Mouse (Mus musculus) MEL (cell line): ENCODE data around the gene Gpr84. TPM values are rescaled to one million over a fixed set of nuclear protein-coding genes. Genes with fewer than 3 reads are reported as not detected.

ENCODE experiments used
- DNase-seq: peaks from one replicate; pipeline ENCODE4 v3.0.0; 2011; ENCODE audit warnings: low read depth, low spot score
- H3K27ac ChIP-seq: 2 replicates; pipeline ENCODE4 v1.5.1; 2012; ENCODE audit warnings: low read depth, mild to moderate bottlenecking, control low read depth, low read length, moderate library complexity; ENCODE audit not compliant: control insufficient read depth
- H3K27me3 ChIP-seq, 2 experiments: fragments of 150-350 bp in 1 of 2; sonication (generic) in 1 of 2; 2 replicates each; pipeline ENCODE4 v1.6.1; 2012; ENCODE audit warnings: low read length in 2 of 2, mild to moderate bottlenecking in 2 of 2, improper control_type of control experiment in 1 of 2, moderate library complexity in 1 of 2; ENCODE audit not compliant: insufficient read depth in 2 of 2, control insufficient read depth in 1 of 2
- H3K36me3 ChIP-seq, 2 experiments: 2 replicates each; pipeline ENCODE4 v1.6.1; 2012 to 2014; ENCODE audit warnings: low read length in 2 of 2, improper control_type of control experiment in 1 of 2, inconsistent platforms in 1 of 2, mild to moderate bottlenecking in 1 of 2; ENCODE audit not compliant: insufficient read depth in 2 of 2, control insufficient read depth in 1 of 2
- H3K4me1 ChIP-seq, 2 experiments: fragments of 150-350 bp in 1 of 2; sonication (generic) in 1 of 2; 2 replicates each; pipeline ENCODE4 v1.6.1; 2012; ENCODE audit warnings: low read length in 2 of 2, improper control_type of control experiment in 1 of 2, mild to moderate bottlenecking in 1 of 2; ENCODE audit not compliant: insufficient read depth in 2 of 2, control insufficient read depth in 1 of 2
- H3K4me3 ChIP-seq, 2 experiments: fragments of 150-350 bp in 1 of 2; sonication (generic) in 1 of 2; 2 replicates each; pipeline ENCODE4 v1.5.1; 2012; ENCODE audit warnings: low read depth in 2 of 2, low read length in 2 of 2, mild to moderate bottlenecking in 2 of 2, moderate library complexity in 2 of 2, control low read depth in 1 of 2, improper control_type of control experiment in 1 of 2; ENCODE audit not compliant: control insufficient read depth in 1 of 2, insufficient read depth in 1 of 2
- H3K79me2 ChIP-seq: 2 replicates; pipeline ENCODE4 v1.6.1; 2012; ENCODE audit warnings: mild to moderate bottlenecking, low read length, moderate library complexity; ENCODE audit not compliant: control insufficient read depth, poor library complexity, insufficient read depth
- H3K9ac ChIP-seq: 2 replicates; pipeline ENCODE4 v1.6.1; 2012; ENCODE audit warnings: low read depth, mild to moderate bottlenecking, control low read depth, low read length, moderate library complexity; ENCODE audit not compliant: control insufficient read depth, poor library complexity, severe bottlenecking
- H3K9me3 ChIP-seq: fragments of 150-350 bp; sonication (generic); replicated peaks from 2 replicates; pipeline ENCODE4 v1.6.1; 2012; ENCODE audit warnings: mild to moderate bottlenecking, low read length, improper control_type of control experiment, moderate library complexity; ENCODE audit not compliant: insufficient read depth
- BHLHE40 ChIP-seq: IDR thresholded peaks from 2 replicates; pipeline ENCODE4 v1.6.1; 2012; ENCODE audit warnings: low read depth, mild to moderate bottlenecking, inconsistent platforms, low read length, improper control_type of control experiment, borderline replicate concordance
- CHD1 ChIP-seq: IDR thresholded peaks from 2 replicates; pipeline ENCODE4 v1.6.1; 2012; ENCODE audit warnings: low read depth, mild to moderate bottlenecking, inconsistent platforms, low read length, improper control_type of control experiment
- CTCF ChIP-seq, 3 experiments: IDR thresholded peaks in 2 of 3; conservative IDR thresholded peaks in 1 of 3; 2 replicates each; pipeline ENCODE4 v1.5.1; 2011 to 2012; ENCODE audit warnings: low read length in 3 of 3, low read depth in 2 of 3, mild to moderate bottlenecking in 2 of 3, improper control_type of control experiment in 1 of 3, inconsistent platforms in 1 of 3, mixed read lengths in 1 of 3, moderate library complexity in 1 of 3; ENCODE audit not compliant: control insufficient read depth in 1 of 3, insufficient read depth in 1 of 3, poor library complexity in 1 of 3, severe bottlenecking in 1 of 3
- ELF1 ChIP-seq: IDR thresholded peaks from 2 replicates; pipeline ENCODE4 v1.6.1; 2014; ENCODE audit warnings: low read depth, mild to moderate bottlenecking, inconsistent platforms, low read length, improper control_type of control experiment, moderate library complexity
- GATA1 ChIP-seq: IDR thresholded peaks from 2 replicates; pipeline ENCODE4 v1.6.1; 2011; ENCODE audit warnings: low read depth, low read length, improper control_type of control experiment
- HCFC1 ChIP-seq: IDR thresholded peaks from 2 replicates; pipeline ENCODE4 v1.6.1; 2012; ENCODE audit warnings: low read depth, mild to moderate bottlenecking, inconsistent platforms, low read length, improper control_type of control experiment, moderate library complexity
- MXI1 ChIP-seq: IDR thresholded peaks from 2 replicates; pipeline ENCODE4 v1.6.1; 2011; ENCODE audit warnings: mild to moderate bottlenecking, low read depth, low read length, improper control_type of control experiment
- MYC ChIP-seq: IDR thresholded peaks from 2 replicates; pipeline ENCODE4 v1.6.1; 2011; ENCODE audit warnings: low read depth, mild to moderate bottlenecking, low read length, improper control_type of control experiment, moderate library complexity
- NELFE ChIP-seq: IDR thresholded peaks from 2 replicates; pipeline ENCODE4 v1.6.1; 2011; ENCODE audit warnings: low read depth, low read length, improper control_type of control experiment
- NRF1 ChIP-seq: IDR thresholded peaks from 2 replicates; pipeline ENCODE4 v1.6.1; 2014; ENCODE audit warnings: low read depth, mild to moderate bottlenecking, inconsistent platforms, low read length, improper control_type of control experiment, moderate library complexity; ENCODE audit not compliant: poor library complexity, insufficient read depth, severe bottlenecking
- POLR2AphosphoS2 ChIP-seq: IDR thresholded peaks from 2 replicates; pipeline ENCODE4 v1.6.1; 2011; ENCODE audit warnings: low read length, improper control_type of control experiment
- RCOR1 ChIP-seq: IDR thresholded peaks from 2 replicates; pipeline ENCODE4 v1.6.1; 2012; ENCODE audit warnings: low read depth, mild to moderate bottlenecking, inconsistent platforms, low read length, improper control_type of control experiment
- SIN3A ChIP-seq: IDR thresholded peaks from 2 replicates; pipeline ENCODE4 v1.6.1; 2012; ENCODE audit warnings: low read length, improper control_type of control experiment, inconsistent platforms
- TBP ChIP-seq: IDR thresholded peaks from 2 replicates; pipeline ENCODE4 v1.8.0; 2011; ENCODE audit warnings: low read depth, low read length, improper control_type of control experiment
- ZC3H11A ChIP-seq: IDR thresholded peaks from 2 replicates; pipeline ENCODE4 v1.6.1; 2012; ENCODE audit warnings: low read depth, mild to moderate bottlenecking, inconsistent platforms, low read length, improper control_type of control experiment
- polyA plus RNA-seq, 2 experiments: library from polyadenylated mRNA; stranded (reverse) in 1 of 2; unstranded in 1 of 2; fragments of >175 nt in 1 of 2; fragments of >200 nt in 1 of 2; gene quantifications; 2 replicates each; pipeline versions ENCODE4 v1.2.1 to v1.2.4; 2012; ENCODE audit warnings: low replicate concordance in 2 of 2, low read depth in 1 of 2; ENCODE audit not compliant: insufficient read length in 2 of 2, insufficient read depth in 1 of 2, missing spikeins in 1 of 2
- total RNA-seq: library from RNA; depleted of rRNA; stranded (reverse); fragments of 300-350 nt; gene quantifications from 2 replicates; pipeline ENCODE4 v1.2.3, GENCODE M21; 2012; rRNA removed

The Gpr84 gene
- total and polyA plus RNA-seq, 3 experiments, result 0.12 to 0.21 TPM; not detected in 1

GRCm38 (mm10) chr15:103259162-103259561 lies 51.2 kb downstream of the Gpr84 start:
- Histone ChIP-seq H3K4me3 (peak overlapping the region in 1 of 2 experiments; percentile 20; a peak in 2 of 4 replicates), H3K27ac (peak overlapping the region; percentile 95), H3K4me1 (peaks cover 4 to 16% of the 10 kb centered on the region in 2 experiments; a peak in 3 of 4 replicates), H3K27me3 (no peaks in the 10 kb centered on the region), H3K9ac (peak overlapping the region; percentile 64), H3K9me3 (no peaks in the 10 kb centered on the region), H3K36me3 (peaks cover 0 to 26% of the 10 kb centered on the region in 2 experiments; a peak in 2 of 4 replicates), H3K79me2 (peaks cover 21% of the 10 kb centered on the region)
- TF ChIP-seq GATA1, result peak; percentile 26; the same call in 1 of the 2 replicates
- TF ChIP-seq TBP, result peak; percentile 65; the same call in 1 of the 2 replicates
- no peak for TF ChIP-seq RCOR1
- TF ChIP-seq MXI1, result no peak
- no peak for TF ChIP-seq CTCF (IDR thresholded peaks at IDR 0.05 in 2 of 3, conservative IDR thresholded peaks at IDR 0.05 in 1 of 3; ENCODE audit: control insufficient read depth in 1 of 3, insufficient read depth in 1 of 3, low read depth in 2 of 3, low read length in 3 of 3, poor library complexity in 1 of 3, severe bottlenecking in 1 of 3)
- TF ChIP-seq ZC3H11A, result no peak
- no peak for TF ChIP-seq POLR2AphosphoS2
- TF ChIP-seq BHLHE40, result no peak
- no peak for TF ChIP-seq CHD1
- TF ChIP-seq NRF1, result no peak
- TF ChIP-seq ELF1, result no peak
- TF ChIP-seq SIN3A, result no peak
- TF ChIP-seq HCFC1, result no peak
- TF ChIP-seq MYC, result no peak
- no peak for TF ChIP-seq NELFE
- TF ChIP-seq, all 39 proteins: peak for 2
- DNase-seq, result peak; percentile 72

Other genes starting within 250 kb of the Gpr84 start
- gene Smug1, start 143.5 kb downstream of the Gpr84 start, total RNA-seq, result 3.8 and 5.2 TPM in 2 replicates
- 1 to 10 TPM in 1 of 2 experiments, not detected in 1; 4.6 TPM for gene Smug1, start 143.5 kb downstream of the Gpr84 start, polyA plus RNA-seq
- 39.8 and 40.5 TPM in 2 replicates for gene Cbx5, start 70.8 kb downstream of the Gpr84 start, total RNA-seq
- 10 to 100 TPM; 42.4 to 67.1 TPM for gene Cbx5, start 70.8 kb downstream of the Gpr84 start, polyA plus RNA-seq
- gene Hnrnpa1, start 70.2 kb downstream of the Gpr84 start, total RNA-seq, result 322 and 402 TPM in 2 replicates
- 100 to 1,000 TPM in 1 of 2 experiments, not detected in 1; 900 TPM for gene Hnrnpa1, start 70.2 kb downstream of the Gpr84 start, polyA plus RNA-seq
- gene Nfe2, start 52.2 kb downstream of the Gpr84 start, total RNA-seq, result 63.9 and 74.6 TPM in 2 replicates
- 100 to 1,000 TPM in 1 of 2 experiments, not detected in 1; 103 TPM for gene Nfe2, start 52.2 kb downstream of the Gpr84 start, polyA plus RNA-seq
- gene Copz1, start 37.9 kb downstream of the Gpr84 start, total RNA-seq, result 46.7 and 48.0 TPM in 2 replicates
- 100 to 1,000 TPM; 117 to 822 TPM for gene Copz1, start 37.9 kb downstream of the Gpr84 start, polyA plus RNA-seq
- gene Zfp385a, start 29.5 kb upstream of the Gpr84 start, total RNA-seq, result 4.4 and 5.2 TPM in 2 replicates
- gene Zfp385a, start 29.5 kb upstream of the Gpr84 start, polyA plus RNA-seq, result 10 to 100 TPM in 1 of 2 experiments, not detected in 1; 54.0 TPM
- gene Itga5, start 56.2 kb upstream of the Gpr84 start, total RNA-seq, result 6.0 and 6.7 TPM in 2 replicates
- gene Itga5, start 56.2 kb upstream of the Gpr84 start, polyA plus RNA-seq, result 10 to 100 TPM in 1 of 2 experiments, not detected in 1; 17.4 TPM
- gene Gtsf1, start 119.9 kb upstream of the Gpr84 start, total RNA-seq, result 0.15 TPM in 1 of 2 replicates, not detected in the other
- gene Gtsf1, start 119.9 kb upstream of the Gpr84 start, polyA plus RNA-seq, result not detected
- gene Gtsf2, start 137.9 kb upstream of the Gpr84 start, total RNA-seq, result not detected in 2 replicates
- gene Gtsf2, start 137.9 kb upstream of the Gpr84 start, polyA plus RNA-seq, result not detected
- gene Nckap1l, start 143.2 kb upstream of the Gpr84 start, total RNA-seq, result 17.8 and 17.9 TPM in 2 replicates
- 10 to 100 TPM in 1 of 2 experiments, not detected in 1; 27.1 TPM for gene Nckap1l, start 143.2 kb upstream of the Gpr84 start, polyA plus RNA-seq
- 1.8 and 2.4 TPM in 2 replicates for gene Pde1b, start 192.4 kb upstream of the Gpr84 start, total RNA-seq
- 1 to 10 TPM in 1 of 2 experiments, not detected in 1; 4.5 TPM for gene Pde1b, start 192.4 kb upstream of the Gpr84 start, polyA plus RNA-seq
- not detected in 2 replicates for gene Ppp1r1a, start 227.4 kb upstream of the Gpr84 start, total RNA-seq
- gene Ppp1r1a, start 227.4 kb upstream of the Gpr84 start, polyA plus RNA-seq, result not detected